13 mouse cellular contexts compared by ENCODE assay signal in the genomic region with DNA sequence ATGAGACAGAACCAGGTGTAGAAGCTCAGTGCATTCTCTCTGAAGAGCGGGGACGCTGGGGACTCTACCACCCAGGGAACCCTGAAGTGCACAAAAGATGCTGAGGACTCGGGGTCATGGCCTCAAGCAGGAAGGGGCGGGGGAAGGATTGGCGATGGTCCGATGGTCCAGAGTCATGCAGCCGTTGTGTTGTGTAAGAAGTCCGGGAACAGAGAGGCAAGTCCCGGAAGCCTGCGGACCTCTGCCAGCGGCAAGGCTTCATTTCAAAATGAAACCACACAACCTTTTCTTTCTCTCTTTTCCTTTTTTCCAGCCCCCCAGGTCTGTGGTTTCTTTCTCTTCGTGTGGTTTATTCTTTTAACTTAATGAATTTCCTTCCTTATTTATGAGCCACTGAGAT. TPM values are rescaled to one million over a fixed set of nuclear protein-coding genes. Genes with fewer than 3 reads are reported as not detected.
DNase-seq lines count a peak whose midpoint lies in the region; ATAC-seq lines count a peak whose summit lies in the region.
"Had no signal": no experiment of that assay in that cellular context is flagged by ENCODE, and none has a peak within 500 bp of the region (broad histone marks: within the 10 kb centered on the region; RNA-seq: fewer than 3 reads in every experiment).

No protein-coding gene starts in this region.

- no peak for ATAC-seq in midbrain, embryonic 13.5 days
- ATAC-seq: forebrain, embryonic 13.5 days had no signal

- intact Hi-C loops in left cerebral cortex, postnatal 36 days (cut with DNase I): no loop called here

- H3K36me3 ChIP-seq in midbrain, embryonic 13.5 days: 0 out of 2 replicates have a peak, but pooled peaks cover 1% of the 10 kb centered on the region
- H3K36me3 ChIP-seq: limb, embryonic 15.5 days had no signal

- peak; percentile 50 to 74 for DNase-seq in adrenal gland, adult (ENCODE audit: inconsistent age in 2 of 2, low spot score in 1 of 2)
- DNase-seq in adrenal gland, adult 8-10 months: no peak
- DNase-seq in Muller cell, postnatal 12 days (ENCODE audit: inconsistent ontology term): peak; percentile 75
- peak; percentile 61 to 67 for DNase-seq in kidney, adult 8-10 months
- peak; percentile 77 for DNase-seq in lung, postnatal 10 days
- DNase-seq in left cerebral cortex, adult 8-10 months (ENCODE audit: low spot score in 2 of 2): no peak
- DNase-seq in left cerebral cortex, postnatal 36 days (ENCODE audit: low spot score in 2 of 2): no peak
- DNase-seq: cerebellum, adult 9-11 months had no signal

- peaks cover 28% of the 10 kb centered on the region for H3K4me1 ChIP-seq in midbrain, embryonic 13.5 days (replicated peaks)

- no peak overlapping the region for H3K9ac ChIP-seq in midbrain, embryonic 13.5 days (replicated peaks)
- H3K9ac ChIP-seq: forebrain, embryonic 13.5 days; limb, embryonic 15.5 days had no signal

- no peaks in the 10 kb centered on the region for H3K9me3 ChIP-seq in midbrain, embryonic 13.5 days
- H3K9me3 ChIP-seq: forebrain, embryonic 13.5 days; limb, embryonic 15.5 days had no signal

- no peak overlapping the region for H3K27ac ChIP-seq in midbrain, embryonic 13.5 days
- H3K27ac ChIP-seq: forebrain, embryonic 13.5 days; limb, embryonic 15.5 days had no signal

- no peak overlapping the region for H3K4me3 ChIP-seq in midbrain, embryonic 13.5 days (replicated peaks)
- H3K4me3 ChIP-seq: forebrain, embryonic 13.5 days; limb, embryonic 15.5 days had no signal

- peaks cover 31% of the 10 kb centered on the region for H3K27me3 ChIP-seq in midbrain, embryonic 13.5 days

- no peak overlapping the region for H3K4me2 ChIP-seq in midbrain, embryonic 13.5 days (replicated peaks)
- H3K4me2 ChIP-seq: forebrain, embryonic 13.5 days; limb, embryonic 15.5 days had no signal

- WGBS in midbrain, embryonic 13.5 days: 40% methylated on average over 12 of the region's 12 CpGs

RNA-seq across cellular contexts. Expression of gene Plppr3, which starts 3.3 kb away (rescaled TPM):
- 1 to 10 TPM; 1.7 to 4.3 (median 3.0) TPM for total RNA-seq in adrenal gland, adult 8-10 months (2022)
- 10 to 100 TPM; 49.7 to 56.0 (median 52.7) TPM for total RNA-seq in left cerebral cortex, adult 8-10 months (2022)
- 426 and 432 TPM in 2 replicates for polyA plus RNA-seq in midbrain, embryonic 13.5 days (2015; fragmentation: Nextera tagmentation; extraction: Ambion mirVana)
- 10 to 100 TPM; 50.4 to 57.1 TPM for total RNA-seq in left cerebral cortex, postnatal 36 days (2021)

RNA-seq across cellular contexts. Expression of gene Prtn3, which starts 3.5 kb away (rescaled TPM):
- under 1 TPM in 1 of 4 experiments, not detected in 3; 0.35 TPM for total RNA-seq in adrenal gland, adult 8-10 months (2022)
- total RNA-seq in left cerebral cortex, adult 8-10 months (2022): 1 to 10 TPM; 2.4 to 3.2 (median 2.7) TPM
- 14.9 and 16.9 TPM in 2 replicates for polyA plus RNA-seq in midbrain, embryonic 13.5 days (2015; fragmentation: Nextera tagmentation; extraction: Ambion mirVana)
- 1 to 10 TPM; 2.2 to 2.4 TPM for total RNA-seq in left cerebral cortex, postnatal 36 days (2021)

RNA-seq across cellular contexts. Expression of gene Elane, which starts 8.3 kb away (rescaled TPM):
- not detected for total RNA-seq in adrenal gland, adult 8-10 months (2022)
- total RNA-seq in left cerebral cortex, adult 8-10 months (2022): not detected
- not detected in 2 replicates for polyA plus RNA-seq in midbrain, embryonic 13.5 days (2015; fragmentation: Nextera tagmentation; extraction: Ambion mirVana)
- not detected for total RNA-seq in left cerebral cortex, postnatal 36 days (2021)
- polyA plus RNA-seq: forebrain, embryonic 13.5 days; intestine, embryonic 14.5 days; neural tube, embryonic 11.5 days had no signal

RNA-seq across cellular contexts. Expression of gene Cfd, which starts 12.9 kb away (rescaled TPM):
- total RNA-seq in adrenal gland, adult 8-10 months (2022): 1,000 to 10,000 TPM in 2 of 4 experiments, 100 to 1,000 TPM in 2; 123 to 1,857 (median 821) TPM
- total RNA-seq in left cerebral cortex, adult 8-10 months (2022): not detected
- polyA plus RNA-seq in midbrain, embryonic 13.5 days (2015; fragmentation: Nextera tagmentation; extraction: Ambion mirVana): not detected in 2 replicates
- total RNA-seq in left cerebral cortex, postnatal 36 days (2021): not detected
- polyA plus RNA-seq: forebrain, embryonic 13.5 days; intestine, embryonic 14.5 days; limb, embryonic 15.5 days; neural tube, embryonic 11.5 days had no signal

RNA-seq across cellular contexts. Expression of gene Ptbp1, which starts 23.5 kb away (rescaled TPM):
- 100 to 1,000 TPM; 249 to 275 (median 255) TPM for total RNA-seq in adrenal gland, adult 8-10 months (2022)
- 10 to 100 TPM; 59.3 to 67.3 (median 63.6) TPM for total RNA-seq in left cerebral cortex, adult 8-10 months (2022)
- 106 and 116 TPM in 2 replicates for polyA plus RNA-seq in midbrain, embryonic 13.5 days (2015; fragmentation: Nextera tagmentation; extraction: Ambion mirVana)
- 10 to 100 TPM; 40.2 to 51.9 TPM for total RNA-seq in left cerebral cortex, postnatal 36 days (2021)

Comparison
In these comparisons a context has a peak if more than half of its experiments do, and no peak if none do; other contexts are left out.
1. DNase-seq: peak in adrenal gland, adult (2 of 2), Muller cell, postnatal 12 days (single experiment), kidney, adult 8-10 months (2 of 2) and lung, postnatal 10 days (single experiment); none in adrenal gland, adult 8-10 months (single experiment), left cerebral cortex, adult 8-10 months (0 of 2) and left cerebral cortex, postnatal 36 days (0 of 2).
2. RNA of gene Plppr3, which starts 3.3 kb away (total RNA-seq): 50.4 to 57.1 TPM in left cerebral cortex, postnatal 36 days and 49.7 to 56.0 TPM in left cerebral cortex, adult 8-10 months; 1.7 to 4.3 TPM in adrenal gland, adult 8-10 months; every median in the first group is over 4 times any median in the second.